In genomic region chr2:38822995-38823394, GRCm38 (mm10) we compare ENCODE assay signal across 8 mouse cellular contexts.
A peak's percentile ranks its signal among the peaks of the same experiment; 100 is the strongest.
DNase-seq lines count a peak whose midpoint lies in the region; ATAC-seq and TF ChIP-seq lines count a peak whose summit lies in the region.

No protein-coding gene starts in this region.

- no peaks in the 10 kb centered on the region for H3K27me3 ChIP-seq in intestine, postnatal 0 days (replicated peaks; ENCODE audit: control insufficient read depth, insufficient read depth, low read length)
- no peaks in the 10 kb centered on the region for H3K27me3 ChIP-seq in liver, adult 2 months (ENCODE audit: control insufficient read depth, insufficient read depth, low read length)
- no peaks in the 10 kb centered on the region for H3K27me3 ChIP-seq in midbrain, postnatal 0 days (ENCODE audit: insufficient read depth, low read length)
- H3K27me3 ChIP-seq in stomach, embryonic 14.5 days (ENCODE audit: control insufficient read depth, insufficient read depth, low read length): no peaks in the 10 kb centered on the region

- no peaks in the 10 kb centered on the region for H3K36me3 ChIP-seq in intestine, postnatal 0 days (ENCODE audit: control insufficient read depth, insufficient read depth)
- H3K36me3 ChIP-seq in liver, adult 2 months (ENCODE audit: control insufficient read depth, insufficient read depth, low read length): no peaks in the 10 kb centered on the region
- H3K36me3 ChIP-seq in midbrain, postnatal 0 days (ENCODE audit: insufficient read depth, low read length): no peaks in the 10 kb centered on the region
- no peaks in the 10 kb centered on the region for H3K36me3 ChIP-seq in stomach, embryonic 14.5 days (ENCODE audit: control insufficient read depth, insufficient read depth, low read length)

- H3K4me3 ChIP-seq in intestine, postnatal 0 days (ENCODE audit: low read depth, low read length): peak overlapping the region; percentile 38
- peak overlapping the region; percentile 18; the same call in 1 of the 2 replicates for H3K4me3 ChIP-seq in liver, adult 2 months (ENCODE audit: insufficient read depth, low read depth, low read length)
- peak overlapping the region; percentile 50 for H3K4me3 ChIP-seq in midbrain, postnatal 0 days (ENCODE audit: low read depth, low read length)
- peak overlapping the region; percentile 59 for H3K4me3 ChIP-seq in stomach, embryonic 14.5 days (ENCODE audit: low read depth, low read length)

- no peak for TF ChIP-seq CTCF in intestine, postnatal 0 days (IDR thresholded peaks at IDR 0.05; ENCODE audit: low read depth)
- TF ChIP-seq CTCF in liver, adult 2 months (IDR thresholded peaks at IDR 0.05; ENCODE audit: low read depth, low read length): no peak
- no peak for TF ChIP-seq CTCF in midbrain, postnatal 0 days (IDR thresholded peaks at IDR 0.05)

- H3K4me2 ChIP-seq in intestine, postnatal 0 days (replicated peaks; ENCODE audit: low read depth): peak overlapping the region; percentile 68
- H3K4me2 ChIP-seq in midbrain, postnatal 0 days (ENCODE audit: low read depth, low read length, poor library complexity, severe bottlenecking): peak overlapping the region; percentile 56
- H3K4me2 ChIP-seq in stomach, embryonic 14.5 days (replicated peaks; ENCODE audit: low read depth, low read length): peak overlapping the region; percentile 71

- ATAC-seq in intestine, postnatal 0 days: peak; percentile 90
- ATAC-seq in midbrain, postnatal 0 days (ENCODE audit: low FRiP score): peak; percentile 90
- ATAC-seq in stomach, embryonic 14.5 days (ENCODE audit: insufficient number of reproducible peaks, insufficient read depth, low FRiP score, low read depth): peak; percentile 92

- 24% methylated on average over 6 of the region's 6 CpGs for WGBS in intestine, postnatal 0 days
- WGBS in liver, adult 2 months: 35% methylated on average over 6 of the region's 6 CpGs
- WGBS in midbrain, postnatal 0 days: 3% methylated on average over 6 of the region's 6 CpGs
- WGBS in stomach, embryonic 14.5 days: under 1% methylated on average over 6 of the region's 6 CpGs

- TF ChIP-seq POLR2A in liver, adult 2 months (IDR thresholded peaks at IDR 0.05; ENCODE audit: extremely low read depth, insufficient read depth, low read length): no peak

- 0 out of 2 replicates have a peak overlapping the region, but pooled peaks have one; percentile 23 for H3K9ac ChIP-seq in intestine, postnatal 0 days (ENCODE audit: low read depth, low read length)
- no peak overlapping the region for H3K9ac ChIP-seq in liver, adult 2 months (ENCODE audit: low read depth, low read length)
- 0 out of 2 replicates have a peak overlapping the region, but pooled peaks have one; percentile 65 for H3K9ac ChIP-seq in midbrain, postnatal 0 days (replicated peaks; ENCODE audit: low read length, poor library complexity, severe bottlenecking)
- H3K9ac ChIP-seq in stomach, embryonic 14.5 days (replicated peaks; ENCODE audit: low read depth, low read length): peak overlapping the region; percentile 59; the same call in 1 of the 2 replicates

- DNase-seq in 3T3-L1 (ENCODE audit: low read depth, low spot score): peak; percentile 94
- DNase-seq in adrenal gland, adult 18-20 months (ENCODE audit: low spot score in 2 of 2): peak; percentile 21 to 28
- peak; percentile 93 for DNase-seq in embryo, embryonic 11 days
- DNase-seq in heart, adult 11 months: peak; percentile 97
- no peak for DNase-seq in liver, adult 2 months (ENCODE audit: extremely low read depth, low read depth, low spot score)
- DNase-seq in midbrain, postnatal 0 days (ENCODE audit: low spot score): peak; percentile 85

- no peak overlapping the region for H3K27ac ChIP-seq in intestine, postnatal 0 days (ENCODE audit: low read depth, low read length)
- H3K27ac ChIP-seq in liver, adult 2 months (replicated peaks; ENCODE audit: insufficient read depth, low read depth, low read length): peak overlapping the region; percentile 2; the same call in 1 of the 2 replicates
- H3K27ac ChIP-seq in midbrain, postnatal 0 days (ENCODE audit: low read depth, low read length): peak overlapping the region; percentile 83
- peak overlapping the region; percentile 96 for H3K27ac ChIP-seq in stomach, embryonic 14.5 days (ENCODE audit: low read length)

- H3K79me2 ChIP-seq in liver, adult 2 months (ENCODE audit: control insufficient read depth, insufficient read depth, low read length): no peaks in the 10 kb centered on the region; the same call in 1 of the 2 replicates

- H3K4me1 ChIP-seq in intestine, postnatal 0 days (replicated peaks; ENCODE audit: control insufficient read depth, insufficient read depth, low read length): peaks cover 4% of the 10 kb centered on the region; the same call in 1 of the 2 replicates
- peaks cover 7% of the 10 kb centered on the region for H3K4me1 ChIP-seq in liver, adult 2 months (ENCODE audit: control insufficient read depth, insufficient read depth, low read length)
- no peaks in the 10 kb centered on the region for H3K4me1 ChIP-seq in midbrain, postnatal 0 days (ENCODE audit: insufficient read depth, low read length)
- H3K4me1 ChIP-seq in stomach, embryonic 14.5 days (ENCODE audit: control insufficient read depth, insufficient read depth, low read length): no peaks in the 10 kb centered on the region; the same call in 1 of the 2 replicates

- no peaks in the 10 kb centered on the region for H3K9me3 ChIP-seq in intestine, postnatal 0 days (ENCODE audit: control insufficient read depth)
- H3K9me3 ChIP-seq in midbrain, postnatal 0 days (ENCODE audit: low read length): no peaks in the 10 kb centered on the region
- no peaks in the 10 kb centered on the region for H3K9me3 ChIP-seq in stomach, embryonic 14.5 days (ENCODE audit: control insufficient read depth, low read depth, low read length)
